Mouse (Mus musculus): Measurements from ENCODE around the gene Mdga2.

DNA sequence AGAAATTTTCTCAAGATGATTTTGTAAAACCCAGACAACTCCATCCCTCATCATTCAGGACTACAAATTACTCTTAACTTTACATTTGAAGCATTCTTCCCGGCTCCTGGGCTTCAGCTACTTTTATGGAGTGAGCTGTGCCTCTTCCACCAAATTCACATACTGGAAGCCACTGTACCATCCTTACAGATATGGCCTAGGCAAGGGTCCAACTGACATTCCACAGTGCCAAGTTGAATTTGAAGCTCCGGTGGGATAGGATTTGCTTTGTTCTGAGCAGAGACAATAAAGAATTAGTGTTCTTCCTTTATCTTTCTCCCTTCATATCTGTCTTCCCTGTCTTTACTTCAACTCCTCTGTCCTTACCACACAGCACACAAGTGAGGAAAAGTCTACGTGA, 118.2 kb downstream of the Mdga2 start:
- TF ChIP-seq CTCF (IDR thresholded peaks at IDR 0.05; ENCODE audit: low read depth) (no peak), EP300 (IDR thresholded peaks at IDR 0.05; ENCODE audit: low read depth) (no peak)

Data from liver, postnatal 0 days (tissue).